Mouse (Mus musculus) B cell, adult 2 months (primary cell): ENCODE data around the gene Catsperg1.
"Not testable (repeated sequence)": the region's sequence is repeated elsewhere in the genome, so short reads cannot be mapped to it uniquely, and the experiment has no call there.

Source experiments
- DNase-seq, 2 experiments: peaks; one replicate each; pipeline ENCODE4 v3.0.0; 2022

Catsperg1 gene

DNA sequence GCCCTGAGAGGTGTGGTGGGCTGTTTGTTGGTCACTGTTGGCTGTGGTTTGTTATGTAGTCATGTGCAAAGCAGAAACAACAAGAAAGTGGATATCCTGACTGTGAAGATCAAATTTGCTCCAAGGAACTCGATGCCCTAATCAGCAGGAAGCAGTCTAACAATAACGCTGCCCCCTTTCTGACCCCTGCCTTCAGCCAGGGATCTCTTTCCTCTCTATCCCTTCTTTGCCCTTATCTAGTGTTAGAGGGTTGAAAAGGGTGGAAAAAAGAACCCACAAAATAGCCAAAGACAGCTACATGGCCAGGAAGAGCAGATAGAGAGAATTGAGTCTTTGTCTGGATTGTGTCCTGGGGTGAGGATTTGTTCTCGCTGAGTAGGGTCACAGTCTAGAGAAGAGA, 16.7 kb upstream of the Catsperg1 start:
- DNase-seq: no peak

DNA sequence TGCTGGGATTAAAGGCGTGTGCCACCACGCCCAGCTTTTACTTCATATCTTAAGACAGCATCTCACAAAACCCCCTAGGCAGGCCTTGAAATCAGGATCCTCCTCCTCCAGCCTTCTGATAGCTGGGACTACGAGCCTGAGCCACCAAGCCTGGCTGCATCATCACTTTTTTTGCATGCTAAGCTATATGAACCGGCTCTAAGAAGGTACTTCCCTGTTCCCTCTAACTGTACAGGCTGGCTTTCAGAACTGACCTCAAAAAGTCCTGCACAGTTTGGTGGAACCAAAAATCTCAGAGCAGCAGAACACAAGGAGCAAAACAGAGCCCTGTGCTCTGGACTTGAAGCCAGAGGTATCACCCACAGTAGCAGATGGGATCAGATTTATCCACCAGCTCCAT, 14.4 kb upstream of the Catsperg1 start:
- DNase-seq: no peak

DNA sequence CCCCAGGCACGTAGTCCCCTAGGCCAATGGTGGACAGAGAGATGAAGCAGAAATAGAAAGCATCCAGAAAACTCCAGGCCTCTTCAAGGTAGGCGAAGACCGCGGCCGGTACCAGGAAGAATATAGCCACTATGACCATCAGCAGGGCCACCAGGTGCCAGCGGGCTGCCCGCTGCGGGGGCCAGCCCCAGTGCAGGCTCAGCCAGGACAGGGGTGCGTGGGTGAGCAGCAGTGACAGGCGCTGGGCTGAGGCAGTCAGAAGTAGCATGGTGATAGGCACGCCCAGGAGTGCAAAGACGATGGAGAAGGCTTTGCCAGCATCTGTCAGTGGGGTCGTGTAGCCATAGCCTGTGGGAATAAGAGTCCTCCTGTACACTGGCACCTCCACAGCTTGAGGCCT, 11.7 kb upstream of the Catsperg1 start:
- DNase-seq: no peak

DNA sequence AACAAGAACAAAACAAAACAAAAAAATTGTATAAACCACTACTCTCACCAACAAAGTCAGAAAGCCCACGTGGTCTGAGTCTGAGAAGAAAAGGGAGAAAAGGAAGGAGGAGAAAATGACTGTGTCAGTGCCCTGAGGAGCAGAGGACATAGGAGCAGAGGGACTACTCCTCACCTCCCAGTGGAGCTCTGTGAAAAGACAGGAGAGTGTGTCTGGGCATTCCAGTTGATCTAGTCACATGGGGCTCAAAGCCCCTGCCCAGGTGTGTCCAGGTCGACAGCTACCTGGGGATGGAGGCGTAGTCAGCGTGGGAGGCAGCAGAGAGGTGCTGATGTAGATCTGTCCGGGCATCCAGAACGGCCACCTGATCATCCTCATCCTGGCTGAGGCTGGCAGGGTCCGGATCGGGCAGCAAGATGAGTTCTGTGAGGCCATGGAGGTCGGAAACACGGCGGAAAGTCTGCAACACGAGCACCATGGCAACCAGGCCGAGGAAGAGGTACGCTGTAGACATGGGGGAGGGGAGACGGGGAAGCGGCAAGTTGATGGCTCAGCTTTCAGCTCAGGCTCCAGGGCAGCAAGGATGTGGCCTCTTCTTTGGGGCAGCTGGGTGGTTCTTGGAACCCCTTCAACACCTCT, 11.0 kb upstream of the Catsperg1 start:
- DNase-seq: no peak

DNA sequence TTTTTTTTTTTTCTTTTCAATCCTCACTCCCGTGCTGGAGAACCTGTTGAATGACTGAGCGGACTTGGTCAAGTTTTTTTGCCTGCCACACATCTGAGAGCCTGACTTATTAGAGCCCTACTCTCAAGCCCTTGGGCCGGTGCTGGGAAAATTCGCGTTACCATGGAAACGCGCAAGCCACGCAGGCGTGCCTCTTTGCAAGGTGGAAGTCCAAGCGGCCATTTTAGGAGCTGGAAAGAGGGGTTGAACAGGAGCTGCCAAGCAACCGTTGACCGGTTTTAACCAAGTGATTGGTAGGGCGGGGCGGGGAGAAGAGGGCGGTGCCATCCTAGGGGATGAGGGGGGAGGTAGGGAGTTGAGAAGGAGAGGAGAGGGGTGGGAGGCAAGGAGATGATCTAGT, 1.0 kb upstream of the Catsperg1 start:
- DNase-seq: no peak

DNA sequence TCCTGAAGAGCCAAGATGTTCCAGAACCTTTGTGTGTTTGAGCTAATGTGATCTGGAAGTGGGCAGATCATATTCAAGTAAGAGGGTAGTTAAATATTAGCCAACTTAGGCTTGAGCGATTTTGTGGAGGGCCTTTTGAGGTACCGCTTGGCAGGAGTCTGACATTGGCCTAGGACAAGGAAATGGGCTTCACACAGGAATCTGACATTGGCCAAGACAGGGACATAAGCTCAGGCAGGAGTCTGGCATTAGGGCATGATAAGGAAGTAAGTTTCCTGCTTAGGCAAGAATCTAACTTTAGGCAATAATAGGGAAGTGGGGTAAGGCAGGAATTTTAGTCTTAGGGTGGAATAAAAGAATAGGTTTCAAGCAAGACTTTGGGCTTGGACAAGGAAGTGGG, 401 bp upstream of the Catsperg1 start:
- no peak for DNase-seq

DNA sequence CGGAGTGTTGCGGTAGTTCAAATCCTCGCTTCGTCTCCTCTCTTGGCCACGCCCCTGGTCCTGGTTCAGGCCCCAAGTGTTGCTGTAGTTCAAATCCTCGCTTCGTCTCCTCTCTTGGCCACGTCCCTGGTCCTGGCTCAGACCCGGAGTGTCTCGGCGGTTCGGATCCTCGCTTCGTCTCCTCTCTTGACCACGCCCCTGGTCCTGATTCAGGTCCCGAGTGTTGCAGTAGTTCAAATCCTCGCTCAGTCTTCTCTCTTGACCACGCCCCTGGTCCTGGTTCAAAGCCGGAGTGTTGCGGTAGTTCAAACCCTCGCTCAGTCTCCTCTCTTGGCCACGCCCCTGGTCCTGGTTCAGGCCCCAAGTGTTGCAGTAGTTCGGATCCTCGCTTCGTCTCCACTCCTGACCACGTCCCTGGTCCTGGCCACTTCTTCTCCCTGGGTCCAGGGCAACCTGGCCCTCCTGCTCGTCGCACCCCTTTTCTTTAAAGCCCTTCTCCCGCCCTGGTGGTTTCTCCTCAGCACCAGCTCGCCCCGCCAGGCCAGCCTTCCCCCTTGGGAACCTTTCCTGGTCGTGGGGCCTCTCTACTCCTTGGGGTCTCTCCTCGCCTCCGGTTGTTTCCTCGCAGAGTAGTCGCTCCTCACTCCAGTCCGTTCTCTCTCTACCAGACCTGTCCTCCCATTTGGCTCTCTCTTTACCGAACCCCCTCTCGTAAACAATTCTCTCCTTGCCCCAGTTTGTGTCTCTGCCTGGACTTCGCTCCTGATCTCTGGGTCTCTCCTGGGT, 867 bp downstream of the Catsperg1 start:
- not testable (repeated sequence) for DNase-seq

DNA sequence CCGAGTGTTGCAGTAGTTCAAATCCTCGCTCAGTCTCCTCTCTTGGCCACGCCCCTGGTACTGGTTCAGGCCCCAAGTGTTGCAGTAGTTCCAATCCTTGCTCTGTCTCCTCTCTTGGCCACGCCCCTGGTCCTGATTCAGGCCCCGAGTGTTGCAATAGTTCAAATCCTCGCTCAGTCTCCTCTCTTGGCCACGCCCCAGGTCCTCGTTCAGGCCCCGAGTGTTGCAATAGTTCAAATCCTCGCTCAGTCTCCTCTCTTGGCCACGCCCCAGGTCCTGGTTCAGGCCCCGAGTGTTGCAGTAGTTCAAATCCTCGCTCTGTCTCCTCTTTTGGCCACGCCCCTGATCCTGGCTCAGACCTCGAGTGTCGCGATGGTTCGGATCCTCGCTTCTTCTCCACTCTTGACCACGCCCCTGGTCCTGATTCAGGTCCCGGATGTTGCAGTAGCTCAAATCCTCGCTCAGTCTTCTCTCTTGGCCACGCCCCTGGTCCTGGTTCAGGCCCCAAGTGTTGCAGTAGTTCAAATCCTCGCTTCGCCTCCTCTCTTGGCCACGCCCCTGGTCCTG, 1.6 kb downstream of the Catsperg1 start:
- no peak for DNase-seq

DNA sequence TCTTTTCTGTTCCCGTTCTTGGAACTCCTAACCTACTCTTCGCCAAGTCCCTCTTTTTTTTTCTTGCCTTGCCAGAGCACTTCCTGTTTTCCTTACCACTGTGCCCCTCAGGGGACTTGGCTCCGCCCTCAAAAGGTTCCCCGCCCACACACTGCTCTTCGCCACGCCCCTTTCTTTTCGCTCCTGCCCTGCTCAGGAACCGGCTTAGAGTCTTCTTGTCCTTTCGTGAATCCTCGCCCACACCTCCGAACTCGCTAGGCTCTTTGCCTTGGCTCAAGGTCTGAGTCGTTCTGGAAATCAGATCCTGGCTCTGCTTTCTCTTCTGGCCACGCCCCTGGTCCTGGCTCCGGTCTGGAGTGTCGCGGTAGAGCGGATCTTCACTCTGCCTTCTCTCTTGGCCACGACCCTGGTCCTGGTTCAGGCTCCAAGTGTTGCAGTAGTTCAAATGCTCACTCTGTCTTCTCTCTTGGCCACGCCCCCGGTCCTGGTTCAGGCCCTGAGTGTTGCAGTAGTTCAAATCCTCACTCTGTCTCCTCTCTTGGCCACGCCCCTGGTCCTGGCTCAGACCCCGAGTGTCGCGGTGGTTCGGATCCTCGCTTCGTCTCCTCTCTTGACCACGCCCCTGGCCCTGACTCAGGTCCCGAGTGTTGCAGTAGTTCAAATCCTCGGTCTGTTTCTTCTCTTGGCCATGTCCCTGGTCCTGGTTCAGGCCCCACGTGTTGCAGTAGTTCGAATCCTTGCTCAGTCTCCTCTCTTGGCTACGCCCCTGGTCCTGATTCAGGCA, 2.2 kb downstream of the Catsperg1 start:
- DNase-seq: peak; percentile 94 to 95

DNA sequence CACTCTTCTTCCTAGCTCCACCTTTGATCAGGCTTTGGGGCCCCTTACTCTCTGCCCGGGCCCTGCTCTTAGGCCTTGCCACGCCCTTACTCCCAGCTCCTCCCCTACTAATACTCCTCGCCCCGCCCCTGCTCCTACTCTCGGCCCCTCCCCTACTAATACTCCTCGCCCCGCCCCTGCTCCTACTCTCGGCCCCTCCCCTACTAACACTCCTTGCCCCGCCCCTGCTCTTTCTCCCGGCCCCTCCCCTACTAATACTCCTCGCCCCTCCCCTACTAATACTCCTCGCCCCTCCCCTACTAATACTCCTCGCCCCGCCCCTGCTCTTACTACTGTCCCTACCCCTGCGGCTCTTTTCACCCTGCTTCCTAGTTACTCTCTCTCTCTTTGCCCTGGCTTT, 2.8 kb downstream of the Catsperg1 start:
- DNase-seq: peak in 1 of 2 experiments; percentile 75

DNA sequence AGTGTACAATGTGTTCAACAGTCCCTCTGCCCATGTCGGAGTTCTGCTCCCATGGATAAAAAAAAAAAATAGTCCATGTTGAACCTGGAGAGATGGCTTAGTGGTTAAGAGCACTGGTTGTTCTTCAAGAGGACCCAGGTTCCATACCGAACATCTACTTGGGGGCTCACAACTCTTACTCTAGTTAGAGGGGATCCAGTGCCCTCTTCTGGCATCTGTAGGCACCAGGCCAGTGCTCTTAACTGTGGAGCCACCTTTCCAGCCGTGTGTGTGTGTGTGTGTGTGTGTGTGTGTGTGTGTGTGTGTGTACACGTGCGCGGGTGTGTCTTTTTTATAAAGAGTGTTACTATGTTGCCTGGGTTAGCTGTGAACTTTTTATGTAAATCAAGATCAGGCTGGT, 11.3 kb downstream of the Catsperg1 start:
- no peak for DNase-seq

DNA sequence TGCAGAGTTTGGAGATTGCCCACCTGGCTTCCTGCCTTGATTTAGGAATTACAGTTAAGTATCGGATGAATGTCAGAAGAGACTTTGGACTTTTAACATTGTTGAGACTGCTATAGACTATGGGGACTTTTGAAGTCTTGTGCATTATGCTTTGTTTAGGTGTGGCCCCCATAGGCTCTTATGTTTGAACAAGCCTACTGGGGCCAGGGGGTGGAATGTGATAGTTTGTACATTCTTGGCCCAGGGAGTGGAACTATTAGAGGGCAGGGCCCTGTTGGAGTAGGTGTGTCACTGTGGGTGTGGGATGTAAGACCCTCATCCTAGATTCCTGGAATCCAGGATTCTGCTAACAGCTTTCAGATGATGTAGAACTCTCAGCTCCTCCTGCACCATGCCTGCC, 19.6 kb downstream of the Catsperg1 start:
- DNase-seq: not testable (repeated sequence)

DNA sequence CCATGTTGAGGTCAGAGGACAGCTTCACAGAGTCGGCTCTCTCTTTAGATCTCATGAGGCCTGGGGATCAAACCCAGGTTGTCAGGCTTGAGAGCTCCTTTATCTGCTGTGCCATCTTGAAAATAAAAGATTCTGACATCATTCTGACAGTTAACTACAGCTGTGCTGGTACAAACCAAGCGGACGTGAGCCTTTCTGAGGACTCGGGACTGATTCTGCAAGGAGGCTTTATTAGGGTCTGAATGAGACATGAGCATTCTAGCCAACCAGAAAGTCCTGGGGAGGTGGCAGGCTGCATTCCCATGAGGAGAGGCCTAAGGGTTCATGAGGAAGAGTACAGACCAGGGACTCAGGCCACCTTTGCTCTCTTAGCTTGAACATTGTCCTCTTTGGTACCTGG, 32.5 kb downstream of the Catsperg1 start:
- not testable (repeated sequence) for DNase-seq

DNA sequence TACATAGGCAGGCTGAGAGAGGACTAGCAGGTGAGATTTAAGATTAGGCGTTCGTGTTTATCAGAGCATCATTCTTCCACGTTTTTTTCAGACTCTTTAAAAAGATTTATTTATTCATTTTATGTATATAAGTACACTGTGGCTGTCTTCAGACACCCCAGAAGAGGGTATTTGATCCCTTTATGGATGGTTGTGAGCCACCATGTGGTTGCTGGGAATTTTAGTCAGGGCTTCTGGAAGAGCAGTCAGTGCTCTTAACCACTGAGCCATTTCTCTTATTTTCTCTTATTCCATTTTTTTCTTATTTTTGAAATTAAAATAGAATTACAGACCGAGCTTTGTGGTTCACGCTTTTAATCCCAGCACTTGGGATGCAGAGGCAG, 33.0 kb downstream of the Catsperg1 start:
- no peak for DNase-seq

DNA sequence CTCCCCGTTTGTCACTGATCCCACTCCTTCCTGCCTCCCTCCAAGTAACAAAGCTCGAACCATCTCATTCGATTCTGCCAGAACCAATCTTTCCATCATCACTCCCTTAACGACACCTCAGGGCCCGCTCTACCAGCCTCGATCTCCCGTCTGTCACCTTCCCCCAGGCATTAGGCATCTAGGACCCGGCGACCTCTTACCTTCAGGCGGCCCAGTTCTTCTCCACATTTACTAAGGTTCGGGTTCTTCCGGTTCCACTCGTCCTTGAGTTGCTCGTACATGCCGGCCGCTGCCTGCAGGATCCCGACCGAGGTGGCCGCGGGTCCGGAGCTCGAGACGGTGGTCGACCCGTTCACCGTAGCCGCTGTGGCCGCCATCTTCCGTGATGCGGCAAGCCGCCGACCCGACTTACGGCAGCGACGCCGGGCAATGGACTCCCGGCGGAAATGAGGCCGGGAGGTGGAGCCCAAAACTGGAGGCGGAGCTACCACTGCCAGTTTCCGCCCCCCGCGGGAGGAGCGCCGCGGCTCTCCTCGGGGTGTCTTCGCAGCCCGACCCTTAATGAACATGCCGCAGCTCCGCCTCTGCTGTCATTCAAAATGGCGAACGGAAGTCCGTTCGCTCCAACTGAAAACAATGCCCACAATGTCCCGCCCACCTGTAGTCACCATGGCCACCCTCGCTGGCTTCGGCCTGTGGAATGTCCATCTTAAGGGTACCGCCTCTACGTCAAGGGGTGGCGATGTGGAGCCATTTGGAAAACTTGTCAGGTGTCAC, 33.6 kb downstream of the Catsperg1 start, which contains the start of gene Psmd8:
Psmd8 (minus strand) TSS at position 625 of the 777 bp plus-strand sequence.
- peak; percentile 98 for DNase-seq

DNA sequence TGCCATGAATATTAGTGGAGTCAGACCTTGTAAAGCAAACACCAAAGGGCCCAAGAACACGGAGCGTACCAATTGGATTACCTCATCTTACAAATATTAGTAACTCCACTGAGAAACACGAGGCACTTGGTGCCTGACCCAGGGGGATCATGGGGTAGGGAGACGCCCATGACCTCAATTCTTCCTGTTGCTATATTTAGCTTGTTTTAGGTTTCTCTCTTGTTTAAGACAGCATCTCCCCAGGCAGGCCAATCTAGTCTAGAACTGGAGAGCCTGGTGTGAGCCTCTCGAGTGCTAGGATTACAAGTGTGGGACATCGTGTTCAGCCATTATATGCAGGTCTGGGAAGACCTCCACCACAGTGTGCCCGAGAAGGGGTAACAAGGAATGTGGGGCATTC, 34.5 kb downstream of the Catsperg1 start:
- DNase-seq: peak; percentile 48 to 54

DNA sequence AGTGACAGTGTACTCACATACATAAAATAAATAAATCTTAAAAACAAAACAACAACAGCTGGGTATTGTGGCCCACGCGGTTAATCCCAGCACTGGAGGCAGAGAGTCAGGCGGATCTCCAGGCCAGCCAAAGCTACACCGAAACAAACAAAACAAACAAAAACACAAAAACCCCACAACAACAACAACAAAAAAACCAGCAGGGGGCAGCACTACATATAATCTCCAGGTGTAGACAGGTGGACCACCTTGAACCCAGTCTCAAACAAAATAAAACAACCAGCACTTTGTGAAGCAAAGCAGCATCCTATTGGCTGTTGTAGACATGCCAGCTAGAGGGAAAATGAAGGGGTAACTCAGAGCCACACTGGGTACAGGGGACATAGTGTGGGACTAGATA, 35.7 kb downstream of the Catsperg1 start:
- DNase-seq: peak; percentile 41 to 46

DNA sequence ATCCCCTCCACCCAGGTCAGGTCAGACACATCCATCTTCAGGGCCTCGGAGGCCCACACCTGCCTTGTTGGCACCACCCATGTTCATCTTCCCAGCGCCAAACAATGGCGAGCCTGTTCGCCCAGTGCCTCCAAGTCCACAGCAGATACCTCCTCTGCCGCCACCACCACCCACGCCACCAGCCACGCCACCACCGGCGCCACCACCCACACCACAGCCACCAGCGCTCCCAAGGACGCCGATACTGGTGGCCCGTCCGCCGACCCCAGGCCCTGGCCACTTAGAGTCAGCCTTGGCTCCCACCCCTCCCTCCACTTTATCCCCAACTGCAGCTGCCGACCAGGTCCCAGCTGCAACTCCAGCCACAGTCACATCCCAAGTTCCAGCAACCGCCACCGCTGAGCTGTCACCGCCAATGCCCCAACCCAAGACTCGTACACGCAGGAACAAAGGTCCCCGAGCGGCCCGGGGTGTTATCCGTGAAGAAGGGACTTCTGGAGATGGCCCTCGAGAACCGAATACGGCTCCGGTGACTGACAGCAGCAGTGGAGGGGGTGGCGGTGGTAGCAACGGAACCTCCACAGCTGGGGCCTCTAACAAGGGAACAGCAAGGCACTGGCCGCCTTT, 41.3 kb downstream of the Catsperg1 start:
- DNase-seq: peak; percentile 15 to 21

DNA sequence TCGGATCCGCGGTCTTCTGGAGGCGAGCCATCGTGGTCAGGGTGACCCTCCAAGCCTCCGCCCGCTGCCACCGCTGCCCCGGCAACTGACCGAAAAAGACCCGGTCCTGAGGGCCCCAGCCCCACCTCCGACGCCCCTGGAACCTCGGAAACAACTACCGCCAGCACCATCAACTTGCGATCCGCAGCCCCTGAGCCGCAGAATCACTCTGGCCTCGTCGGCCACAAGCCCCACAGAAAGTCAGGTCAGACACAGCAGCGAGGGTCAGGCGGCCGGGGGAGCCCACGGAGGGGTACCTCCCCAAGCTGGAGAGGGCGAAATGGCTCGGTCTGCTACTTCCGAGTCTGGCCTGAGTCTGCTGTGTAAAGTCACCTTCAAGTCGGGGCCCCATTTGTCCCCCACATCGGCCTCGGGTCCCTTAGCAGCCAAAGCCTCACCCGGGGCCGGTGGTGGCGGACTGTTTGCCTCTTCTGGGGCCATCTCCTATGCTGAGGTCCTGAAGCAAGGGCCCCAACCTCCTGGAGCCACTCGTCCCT, 42.2 kb downstream of the Catsperg1 start:
- DNase-seq: peak; percentile 42 to 43

DNA sequence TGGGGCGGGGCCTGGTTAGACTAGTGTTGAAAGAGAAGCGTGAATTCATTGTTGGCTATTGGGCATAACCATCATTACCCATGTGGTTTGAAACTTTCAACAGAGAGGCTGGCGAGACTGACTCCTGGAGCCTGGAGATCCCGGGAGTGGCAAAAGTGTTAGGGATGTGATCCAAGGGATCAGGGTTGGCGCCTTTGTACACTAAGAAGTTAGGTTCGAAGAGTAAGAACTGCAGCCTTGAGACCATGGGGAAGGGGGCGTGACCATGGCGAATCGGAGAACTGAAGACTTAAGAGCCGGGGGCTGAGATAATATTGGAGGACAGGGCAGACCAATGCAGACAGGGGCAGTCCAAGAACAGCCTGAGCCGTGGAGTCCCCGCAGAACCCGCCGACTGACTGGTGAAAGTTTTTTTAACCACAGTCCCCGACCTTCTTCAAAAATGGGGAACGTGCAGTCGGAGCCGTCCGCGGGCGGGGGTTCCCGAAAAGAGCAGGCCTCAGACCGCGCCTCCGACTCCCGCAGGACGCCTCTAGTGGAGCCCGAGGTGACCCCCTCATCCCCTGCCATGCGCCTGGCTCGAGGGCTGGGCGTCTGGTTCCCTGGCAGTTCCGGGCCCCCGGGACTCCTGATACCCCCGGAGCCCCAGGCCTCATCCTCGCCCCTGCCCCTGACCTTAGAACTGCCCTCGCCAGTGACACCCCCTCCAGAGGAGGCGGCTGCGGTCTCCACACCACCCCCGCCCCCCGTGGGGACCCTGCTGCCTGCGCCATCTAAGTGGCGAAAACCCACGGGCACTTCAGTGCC, 42.9 kb downstream of the Catsperg1 start:
- DNase-seq: peak; percentile 66 to 72
